Mouse (Mus musculus) MEL (cell line): ENCODE data around the gene Drc3. TPM values are rescaled to one million over a fixed set of nuclear protein-coding genes. Genes with fewer than 3 reads are reported as not detected.

Experiments used
- DNase-seq: peaks from one replicate; pipeline ENCODE4 v3.0.0; 2011; ENCODE audit warnings: low read depth, low spot score
- H3K27ac ChIP-seq: 2 replicates; pipeline ENCODE4 v1.5.1; 2012; ENCODE audit warnings: low read depth, mild to moderate bottlenecking, control low read depth, low read length, moderate library complexity; ENCODE audit not compliant: control insufficient read depth
- H3K27me3 ChIP-seq, 2 experiments: fragments of 150-350 bp in 1 of 2; sonication (generic) in 1 of 2; 2 replicates each; pipeline ENCODE4 v1.6.1; 2012; ENCODE audit warnings: low read length in 2 of 2, mild to moderate bottlenecking in 2 of 2, improper control_type of control experiment in 1 of 2, moderate library complexity in 1 of 2; ENCODE audit not compliant: insufficient read depth in 2 of 2, control insufficient read depth in 1 of 2
- H3K36me3 ChIP-seq, 2 experiments: 2 replicates each; pipeline ENCODE4 v1.6.1; 2012 to 2014; ENCODE audit warnings: low read length in 2 of 2, improper control_type of control experiment in 1 of 2, inconsistent platforms in 1 of 2, mild to moderate bottlenecking in 1 of 2; ENCODE audit not compliant: insufficient read depth in 2 of 2, control insufficient read depth in 1 of 2
- H3K4me1 ChIP-seq, 2 experiments: fragments of 150-350 bp in 1 of 2; sonication (generic) in 1 of 2; 2 replicates each; pipeline ENCODE4 v1.6.1; 2012; ENCODE audit warnings: low read length in 2 of 2, improper control_type of control experiment in 1 of 2, mild to moderate bottlenecking in 1 of 2; ENCODE audit not compliant: insufficient read depth in 2 of 2, control insufficient read depth in 1 of 2
- H3K4me3 ChIP-seq, 2 experiments: fragments of 150-350 bp in 1 of 2; sonication (generic) in 1 of 2; 2 replicates each; pipeline ENCODE4 v1.5.1; 2012; ENCODE audit warnings: low read depth in 2 of 2, low read length in 2 of 2, mild to moderate bottlenecking in 2 of 2, moderate library complexity in 2 of 2, control low read depth in 1 of 2, improper control_type of control experiment in 1 of 2; ENCODE audit not compliant: control insufficient read depth in 1 of 2, insufficient read depth in 1 of 2
- H3K79me2 ChIP-seq: 2 replicates; pipeline ENCODE4 v1.6.1; 2012; ENCODE audit warnings: mild to moderate bottlenecking, low read length, moderate library complexity; ENCODE audit not compliant: control insufficient read depth, poor library complexity, insufficient read depth
- H3K9ac ChIP-seq: 2 replicates; pipeline ENCODE4 v1.6.1; 2012; ENCODE audit warnings: low read depth, mild to moderate bottlenecking, control low read depth, low read length, moderate library complexity; ENCODE audit not compliant: control insufficient read depth, poor library complexity, severe bottlenecking
- H3K9me3 ChIP-seq: fragments of 150-350 bp; sonication (generic); replicated peaks from 2 replicates; pipeline ENCODE4 v1.6.1; 2012; ENCODE audit warnings: mild to moderate bottlenecking, low read length, improper control_type of control experiment, moderate library complexity; ENCODE audit not compliant: insufficient read depth
- CHD1 ChIP-seq: IDR thresholded peaks from 2 replicates; pipeline ENCODE4 v1.6.1; 2012; ENCODE audit warnings: low read depth, mild to moderate bottlenecking, inconsistent platforms, low read length, improper control_type of control experiment
- CHD2 ChIP-seq: IDR thresholded peaks from 2 replicates; pipeline ENCODE4 v1.6.1; 2011; ENCODE audit warnings: low read length, improper control_type of control experiment
- CTCF ChIP-seq, 3 experiments: IDR thresholded peaks in 2 of 3; conservative IDR thresholded peaks in 1 of 3; 2 replicates each; pipeline ENCODE4 v1.5.1; 2011 to 2012; ENCODE audit warnings: low read length in 3 of 3, low read depth in 2 of 3, mild to moderate bottlenecking in 2 of 3, improper control_type of control experiment in 1 of 3, inconsistent platforms in 1 of 3, mixed read lengths in 1 of 3, moderate library complexity in 1 of 3; ENCODE audit not compliant: control insufficient read depth in 1 of 3, insufficient read depth in 1 of 3, poor library complexity in 1 of 3, severe bottlenecking in 1 of 3
- ELF1 ChIP-seq: IDR thresholded peaks from 2 replicates; pipeline ENCODE4 v1.6.1; 2014; ENCODE audit warnings: low read depth, mild to moderate bottlenecking, inconsistent platforms, low read length, improper control_type of control experiment, moderate library complexity
- EP300 ChIP-seq, 2 experiments: IDR thresholded peaks; 2 replicates each; pipeline ENCODE4 v1.6.1; 2011; ENCODE audit warnings: improper control_type of control experiment in 2 of 2, low read length in 2 of 2, low read depth in 1 of 2, mild to moderate bottlenecking in 1 of 2
- ETS1 ChIP-seq: IDR thresholded peaks from 2 replicates; pipeline ENCODE4 v1.6.1; 2012; ENCODE audit warnings: low read depth, mild to moderate bottlenecking, inconsistent platforms, low read length, improper control_type of control experiment, moderate library complexity
- HCFC1 ChIP-seq: IDR thresholded peaks from 2 replicates; pipeline ENCODE4 v1.6.1; 2012; ENCODE audit warnings: low read depth, mild to moderate bottlenecking, inconsistent platforms, low read length, improper control_type of control experiment, moderate library complexity
- KAT2A ChIP-seq: conservative IDR thresholded peaks from 2 replicates; pipeline ENCODE4 v1.6.1; 2012; ENCODE audit warnings: low read depth, low read length, improper control_type of control experiment, inconsistent platforms
- MAX ChIP-seq: IDR thresholded peaks from 2 replicates; pipeline ENCODE4 v1.6.1; 2011; ENCODE audit warnings: low read length, improper control_type of control experiment
- MXI1 ChIP-seq: IDR thresholded peaks from 2 replicates; pipeline ENCODE4 v1.6.1; 2011; ENCODE audit warnings: mild to moderate bottlenecking, low read depth, low read length, improper control_type of control experiment
- NELFE ChIP-seq: IDR thresholded peaks from 2 replicates; pipeline ENCODE4 v1.6.1; 2011; ENCODE audit warnings: low read depth, low read length, improper control_type of control experiment
- NRF1 ChIP-seq: IDR thresholded peaks from 2 replicates; pipeline ENCODE4 v1.6.1; 2014; ENCODE audit warnings: low read depth, mild to moderate bottlenecking, inconsistent platforms, low read length, improper control_type of control experiment, moderate library complexity; ENCODE audit not compliant: poor library complexity, insufficient read depth, severe bottlenecking
- POLR2AphosphoS2 ChIP-seq: IDR thresholded peaks from 2 replicates; pipeline ENCODE4 v1.6.1; 2011; ENCODE audit warnings: low read length, improper control_type of control experiment
- RAD21 ChIP-seq: IDR thresholded peaks from 2 replicates; pipeline ENCODE4 v1.6.1; 2011; ENCODE audit warnings: mild to moderate bottlenecking, low read depth, low read length, improper control_type of control experiment
- SIN3A ChIP-seq: IDR thresholded peaks from 2 replicates; pipeline ENCODE4 v1.6.1; 2012; ENCODE audit warnings: low read length, improper control_type of control experiment, inconsistent platforms
- TCF12 ChIP-seq: IDR thresholded peaks from 2 replicates; pipeline ENCODE4 v1.6.1; 2014; ENCODE audit warnings: low read depth, mild to moderate bottlenecking, inconsistent platforms, low read length, improper control_type of control experiment, moderate library complexity
- UBTF ChIP-seq: IDR thresholded peaks from 2 replicates; pipeline ENCODE4 v1.6.1; 2012; ENCODE audit warnings: low read depth, mild to moderate bottlenecking, inconsistent platforms, low read length, improper control_type of control experiment, moderate library complexity, borderline replicate concordance; ENCODE audit not compliant: insufficient read depth
- ZC3H11A ChIP-seq: IDR thresholded peaks from 2 replicates; pipeline ENCODE4 v1.6.1; 2012; ENCODE audit warnings: low read depth, mild to moderate bottlenecking, inconsistent platforms, low read length, improper control_type of control experiment
- ZKSCAN1 ChIP-seq: IDR thresholded peaks from 2 replicates; pipeline ENCODE4 v1.6.1; 2012; ENCODE audit warnings: low read depth, mild to moderate bottlenecking, inconsistent platforms, low read length, improper control_type of control experiment, moderate library complexity
- polyA plus RNA-seq, 2 experiments: library from polyadenylated mRNA; stranded (reverse) in 1 of 2; unstranded in 1 of 2; fragments of >175 nt in 1 of 2; fragments of >200 nt in 1 of 2; gene quantifications; 2 replicates each; pipeline versions ENCODE4 v1.2.1 to v1.2.4; 2012; ENCODE audit warnings: low replicate concordance in 2 of 2, low read depth in 1 of 2; ENCODE audit not compliant: insufficient read length in 2 of 2, insufficient read depth in 1 of 2, missing spikeins in 1 of 2
- total RNA-seq: library from RNA; depleted of rRNA; stranded (reverse); fragments of 300-350 nt; gene quantifications from 2 replicates; pipeline ENCODE4 v1.2.3, GENCODE M21; 2012

Gene Drc3
- total and polyA plus RNA-seq, 3 experiments = 0.69 to 0.91 TPM; not detected in 1

GRCm38 (mm10) chr11:60384762-60385421 is 31.8 kb downstream of the Drc3 start:
- Histone ChIP-seq H3K4me1 (no peaks in the 10 kb centered on the region), H3K79me2 (no peaks in the 10 kb centered on the region), H3K9me3 (no peaks in the 10 kb centered on the region), H3K27me3 (no peaks in the 10 kb centered on the region), H3K27ac (no peak overlapping the region), H3K4me3 (no peak overlapping the region), H3K9ac (no peak overlapping the region), H3K36me3 (no peaks in the 10 kb centered on the region)
- TF ChIP-seq CHD2 (no peak), CTCF (IDR thresholded peaks at IDR 0.05 in 2 of 3, conservative IDR thresholded peaks at IDR 0.05 in 1 of 3; ENCODE audit: control insufficient read depth in 1 of 3, insufficient read depth in 1 of 3, low read depth in 2 of 3, low read length in 3 of 3, poor library complexity in 1 of 3, severe bottlenecking in 1 of 3) (no peak)
- no peak for DNase-seq

- Histone ChIP-seq H3K9me3 (no peaks in the 10 kb centered on the region), H3K27me3 (no peaks in the 10 kb centered on the region; a peak in 1 of 4 replicates), H3K4me1 (no peaks in the 10 kb centered on the region), H3K9ac (no peak overlapping the region), H3K27ac (no peak overlapping the region), H3K36me3 (no peaks in the 10 kb centered on the region), H3K4me3 (no peak overlapping the region), H3K79me2 (no peaks in the 10 kb centered on the region)
- TF ChIP-seq HCFC1 = no peak
- TF ChIP-seq NELFE = no peak
- TF ChIP-seq ZKSCAN1 = no peak
- TF ChIP-seq UBTF = no peak
- TF ChIP-seq RAD21 = no peak
- no peak for TF ChIP-seq ELF1
- no peak for TF ChIP-seq POLR2AphosphoS2
- no peak for TF ChIP-seq NRF1
- TF ChIP-seq SIN3A = no peak
- TF ChIP-seq ETS1 = no peak
- TF ChIP-seq CHD2 = no peak
- TF ChIP-seq CHD1 = no peak
- TF ChIP-seq ZC3H11A = no peak
- TF ChIP-seq EP300 (IDR thresholded peaks at IDR 0.05; ENCODE audit: low read depth in 1 of 2, low read length in 2 of 2) = no peak
- no peak for TF ChIP-seq MAX
- TF ChIP-seq MXI1 = no peak
- TF ChIP-seq KAT2A = no peak
- TF ChIP-seq TCF12 = no peak
- DNase-seq = no peak
These were observed 32.8 kb downstream of the Drc3 start for GRCm38 (mm10) chr11:60385946-60386345.
